Mouse (Mus musculus) lung, adult 2 months (tissue): ENCODE data around the gene Tnrc18.

Source experiments
- CTCF ChIP-seq: fragments of 200-500 bp; IDR thresholded peaks from 2 replicates; pipeline ENCODE4 v1.5.1; 2011; ENCODE audit warnings: mild to moderate bottlenecking, low read length, control low read depth; ENCODE audit not compliant: insufficient read depth
- POLR2A ChIP-seq: fragments of 200-500 bp; IDR thresholded peaks from 2 replicates; pipeline ENCODE4 v1.6.1; 2011; ENCODE audit warnings: low read depth, mild to moderate bottlenecking, control low read depth, low read length, borderline replicate concordance; ENCODE audit errors: extremely low read depth

GRCm38 (mm10) chr5:142796921-142797320 is 20.5 kb downstream of the Tnrc18 start:
- TF ChIP-seq CTCF, result no peak
- no peak for TF ChIP-seq POLR2A
